Mouse (Mus musculus) embryo, embryonic 11.5 days (tissue): ENCODE data around the gene Gm15093.
"Not testable (repeated sequence)": the region's sequence is repeated elsewhere in the genome, so short reads cannot be mapped to it uniquely, and the experiment has no call there.

Experiments used
- DNase-seq: peaks from one replicate; pipeline ENCODE4 v3.0.0-alpha.2; 2012; ENCODE audit warnings: low read depth, low spot score

Gm15093 gene

DNA sequence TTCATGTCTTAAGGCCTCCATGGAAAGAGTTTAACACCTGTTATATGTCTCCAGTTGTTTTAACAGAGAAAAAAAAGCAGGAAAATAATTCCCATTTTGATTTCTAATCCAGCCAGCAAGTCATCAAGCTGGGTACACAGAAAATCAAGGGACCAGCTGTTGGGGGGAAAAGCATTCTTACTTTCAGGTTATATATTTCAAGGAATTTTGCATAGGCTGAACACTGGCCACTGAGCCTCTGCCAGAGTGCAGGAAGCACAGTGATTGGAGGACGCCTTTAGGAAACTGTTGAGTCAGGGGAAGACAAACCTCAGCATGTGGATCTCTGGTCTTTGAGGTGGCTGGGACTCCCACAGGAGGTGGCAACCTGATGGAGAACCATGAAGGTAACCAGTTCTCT, at the start of gene Gm15093:
TSS of gene Gm15093 (plus strand) at position 301 of the 400 bp plus-strand sequence.
- DNase-seq: not testable (repeated sequence)
